Mouse (Mus musculus): ENCODE results near the gene Klhl2.

Gene Klhl2

GRCm38 (mm10) chr8:64831656-64832055 is 18.2 kb downstream of the Klhl2 start:
- no peak for DNase-seq (ENCODE audit: low read depth, low spot score)

DNA sequence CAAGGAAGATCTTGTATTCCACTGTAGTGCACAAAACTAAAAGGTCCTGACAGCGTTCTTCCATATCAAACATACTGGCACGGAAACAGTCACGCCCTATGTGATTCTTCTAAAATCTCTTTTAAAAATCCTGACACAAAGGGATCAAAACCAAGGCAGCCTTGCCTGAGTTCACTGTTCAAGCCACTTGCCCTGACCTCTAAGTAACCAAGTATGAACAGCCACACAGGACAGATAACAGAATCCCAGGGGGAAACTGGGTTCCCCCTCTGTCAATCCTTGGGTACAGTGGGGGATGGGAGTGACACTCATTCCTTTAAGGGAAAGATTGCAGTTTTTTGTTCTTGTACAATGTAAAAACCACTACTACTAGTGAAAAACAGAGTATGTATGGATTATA is 19.9 kb downstream of the Klhl2 start:
- DNase-seq (ENCODE audit: low read depth, low spot score) = no peak

- DNase-seq (ENCODE audit: low read depth, low spot score) = no peak
Measured at GRCm38 (mm10) chr8:64829391-64829790, 20.4 kb downstream of the Klhl2 start.

DNA sequence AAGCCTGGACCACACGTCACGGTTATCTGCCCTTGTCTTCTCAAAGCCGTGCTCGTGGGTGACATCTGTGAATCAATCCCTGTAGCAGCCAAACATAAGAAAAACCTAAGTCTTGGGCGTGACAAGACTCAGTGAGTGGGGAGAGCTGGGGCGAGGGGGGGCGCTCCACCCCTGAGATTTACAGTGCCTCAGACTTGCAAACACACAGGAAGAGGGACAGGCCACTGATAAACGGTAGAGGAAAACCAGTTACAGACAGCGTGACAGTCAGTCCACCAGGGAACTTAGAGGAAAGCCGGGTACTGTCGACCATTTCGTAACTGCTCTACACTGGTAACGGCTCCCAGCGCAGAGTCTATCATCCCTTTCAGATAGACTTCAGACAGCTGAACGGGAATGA is 21.4 kb downstream of the Klhl2 start:
- no peak for DNase-seq (ENCODE audit: low read depth, low spot score)

DNA sequence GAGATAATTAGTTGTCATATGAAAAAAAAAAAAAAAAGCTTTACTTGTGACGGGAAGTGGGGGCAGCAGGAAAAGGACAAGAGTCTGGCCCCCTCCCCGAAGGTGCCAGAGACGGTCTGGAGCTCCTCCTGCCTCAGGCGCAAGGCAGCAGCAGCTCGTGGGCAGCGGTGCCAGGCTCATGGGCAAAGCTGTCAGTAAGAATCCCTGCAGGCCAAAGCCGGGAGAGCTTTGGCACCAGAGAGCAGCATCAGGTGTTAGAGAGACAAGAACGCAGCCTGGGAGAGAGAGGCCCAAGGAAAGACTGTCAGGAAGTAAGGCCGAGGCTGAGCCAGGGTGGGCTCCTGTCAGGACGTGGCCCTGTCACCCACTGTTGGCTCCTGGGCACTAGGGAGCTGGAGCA is 22.5 kb downstream of the Klhl2 start:
- DNase-seq (ENCODE audit: low read depth, low spot score) = no peak

DNA sequence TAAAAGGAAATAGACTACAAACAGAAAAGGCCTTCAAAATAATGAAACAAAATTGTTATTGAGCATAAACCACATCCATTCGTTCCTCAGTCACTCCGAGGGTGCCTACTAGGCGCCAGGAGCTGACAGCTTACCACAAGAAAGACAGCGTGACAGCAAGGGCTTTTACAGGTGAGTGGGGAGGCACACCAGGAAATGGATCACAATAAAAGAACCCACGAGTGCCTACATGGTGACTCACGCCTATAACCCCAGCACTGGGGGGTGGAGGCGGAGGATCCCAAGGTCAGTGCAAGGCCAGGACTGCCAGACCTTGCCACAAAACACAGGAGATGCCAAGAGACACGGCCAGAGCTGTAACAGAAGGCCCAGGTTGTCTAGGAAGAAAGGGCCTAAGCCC is 23.4 kb downstream of the Klhl2 start:
- DNase-seq (ENCODE audit: low read depth, low spot score) = no peak

DNA sequence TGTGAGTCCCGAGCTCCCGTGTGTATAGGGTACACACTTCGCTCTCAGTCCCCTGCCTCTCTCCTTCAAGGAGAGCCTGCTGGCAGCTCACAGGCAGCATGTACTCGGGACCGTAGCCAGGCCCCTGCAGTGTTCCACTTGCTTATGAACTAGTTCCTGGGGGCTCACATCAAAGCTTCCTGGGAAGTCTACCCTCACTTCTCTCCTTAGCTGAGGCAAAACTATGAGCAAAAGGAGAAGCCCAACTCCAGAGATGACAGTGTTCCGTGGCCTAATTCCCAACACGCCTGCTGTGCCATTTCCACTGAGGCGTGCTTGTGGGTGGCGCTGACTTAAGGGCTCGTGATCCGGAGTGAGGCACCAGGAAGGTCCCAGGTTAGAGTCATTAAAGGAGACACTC is 25.9 kb downstream of the Klhl2 start:
- DNase-seq (ENCODE audit: low read depth, low spot score) = no peak

DNA sequence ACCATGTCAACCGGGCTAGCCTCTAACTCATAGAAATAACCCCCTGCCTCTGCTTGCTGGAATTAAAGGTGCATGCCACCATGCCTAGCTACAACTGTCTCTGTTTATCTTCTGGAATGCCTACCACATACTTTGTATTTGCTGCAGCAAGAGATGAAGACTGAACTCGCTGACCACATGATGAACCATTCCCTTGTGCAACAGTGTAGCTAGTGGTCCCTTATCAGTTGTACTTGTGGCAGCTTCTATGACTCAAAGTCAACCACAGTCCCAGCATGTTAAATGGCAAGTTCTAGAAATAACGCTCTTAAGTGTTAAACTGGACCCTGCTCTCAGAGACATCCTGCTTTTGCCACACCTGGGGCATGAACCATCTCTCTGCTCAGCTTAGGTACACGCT is 28.9 kb downstream of the Klhl2 start:
- DNase-seq (ENCODE audit: low read depth, low spot score) = no peak

DNA sequence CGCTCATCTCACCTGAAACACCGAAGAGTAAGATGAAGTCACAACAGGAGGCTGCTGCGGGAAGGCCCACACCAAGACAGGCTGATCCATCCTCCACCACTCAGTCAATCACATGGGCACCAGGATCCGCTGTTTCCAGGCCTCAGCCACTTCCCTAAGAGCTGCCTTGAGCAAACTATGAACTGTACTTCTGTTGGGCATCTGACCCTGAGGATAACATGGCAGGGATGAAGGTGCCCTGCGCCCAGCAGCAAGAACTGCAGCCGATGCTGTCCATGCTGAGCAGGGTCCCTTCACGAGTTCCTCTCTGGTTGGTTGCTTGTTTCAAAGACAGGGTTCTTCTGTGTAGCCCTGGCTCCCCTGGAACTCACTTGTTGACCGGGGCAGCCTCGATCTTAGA is 38.0 kb downstream of the Klhl2 start:
- no peak for DNase-seq (ENCODE audit: low read depth, low spot score)

DNA sequence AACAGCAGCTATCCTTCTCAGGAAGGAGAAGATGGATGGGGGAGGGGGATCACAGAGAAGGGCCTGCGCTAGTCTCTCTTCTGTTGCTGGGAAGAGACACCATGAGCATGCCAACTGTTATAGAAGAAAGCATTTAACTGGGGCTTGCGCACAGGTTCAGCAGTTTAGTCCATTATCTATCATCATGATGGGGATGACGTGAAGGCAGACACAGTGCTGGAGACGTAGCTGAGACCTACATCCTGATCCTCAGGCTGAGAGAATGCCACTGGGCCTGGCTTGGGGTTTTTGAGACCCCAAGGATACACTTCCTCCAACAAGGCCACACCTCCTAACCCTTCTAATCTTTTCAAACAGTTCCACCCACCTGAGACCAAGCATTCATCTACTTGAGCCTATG is 38.7 kb downstream of the Klhl2 start:
- no peak for DNase-seq (ENCODE audit: low read depth, low spot score)

GRCm38 (mm10) chr8:64806558-64806957 is 43.3 kb downstream of the Klhl2 start:
- DNase-seq (ENCODE audit: low read depth, low spot score) = no peak

- no peak for DNase-seq (ENCODE audit: low read depth, low spot score)
Measured at GRCm38 (mm10) chr8:64804971-64805370, 44.8 kb downstream of the Klhl2 start.

DNA sequence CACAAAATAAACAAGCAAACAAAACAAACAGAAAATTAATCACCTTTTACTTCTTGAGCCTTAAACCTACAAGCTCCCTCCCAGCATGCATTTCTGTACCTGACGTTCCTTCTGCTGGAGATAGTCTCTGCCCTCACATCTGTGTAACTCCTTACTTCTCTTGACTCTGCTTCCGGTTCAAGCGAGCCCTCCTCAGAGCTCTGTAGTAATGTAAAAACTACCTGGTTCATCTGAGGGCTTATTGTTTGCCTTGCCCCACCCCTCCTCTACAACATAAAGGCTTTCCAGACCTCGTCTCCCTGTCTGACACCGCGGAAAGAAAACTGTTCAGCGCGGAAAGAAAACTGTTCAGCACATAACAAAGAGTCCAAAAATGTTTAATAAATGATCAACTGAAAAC is 50.5 kb downstream of the Klhl2 start:
- DNase-seq (ENCODE audit: low read depth, low spot score) = no peak

DNA sequence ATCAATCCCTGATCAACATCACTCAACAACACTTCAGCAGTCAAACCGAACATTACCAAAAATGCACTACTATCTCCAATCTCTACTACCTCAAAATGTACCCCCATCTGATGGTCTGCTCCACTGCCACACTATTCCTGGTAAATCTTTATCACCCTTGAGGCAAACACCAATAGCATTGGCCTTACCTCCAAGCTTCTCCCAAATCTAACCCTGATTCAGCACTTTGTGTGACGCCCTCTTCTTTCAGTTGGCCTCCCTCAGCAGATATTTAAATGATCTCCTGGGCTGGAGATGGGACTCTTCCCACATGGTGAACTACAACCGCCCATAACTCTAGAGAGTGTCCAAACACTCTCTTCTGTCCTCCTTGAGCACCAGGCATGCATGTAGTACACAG is 51.3 kb downstream of the Klhl2 start:
- no peak for DNase-seq (ENCODE audit: low read depth, low spot score)

GRCm38 (mm10) chr8:64797751-64798150 is 52.1 kb downstream of the Klhl2 start:
- DNase-seq (ENCODE audit: low read depth, low spot score) = no peak

GRCm38 (mm10) chr8:64791250-64791881 is 58.5 kb downstream of the Klhl2 start:
- DNase-seq (ENCODE audit: low read depth, low spot score) = no peak

GRCm38 (mm10) chr8:64790418-64790817 is 59.4 kb downstream of the Klhl2 start:
- DNase-seq (ENCODE audit: low read depth, low spot score) = no peak

GRCm38 (mm10) chr8:64788715-64789114 is 61.1 kb downstream of the Klhl2 start:
- peak; percentile 30 for DNase-seq (ENCODE audit: low read depth, low spot score)

- DNase-seq (ENCODE audit: low read depth, low spot score) = no peak
Measured at GRCm38 (mm10) chr8:64786801-64787200, 63.0 kb downstream of the Klhl2 start.

GRCm38 (mm10) chr8:64784235-64784634 is 65.6 kb downstream of the Klhl2 start:
- no peak for DNase-seq (ENCODE audit: low read depth, low spot score)

- DNase-seq (ENCODE audit: low read depth, low spot score) = no peak
Measured at GRCm38 (mm10) chr8:64781947-64782346, 67.9 kb downstream of the Klhl2 start.

GRCm38 (mm10) chr8:64777925-64778324 is 71.9 kb downstream of the Klhl2 start:
- no peak for DNase-seq (ENCODE audit: low read depth, low spot score)

- DNase-seq (ENCODE audit: low read depth, low spot score) = no peak
Measured at GRCm38 (mm10) chr8:64774136-64774535, 75.7 kb downstream of the Klhl2 start.

- no peak for DNase-seq (ENCODE audit: low read depth, low spot score)
Measured at GRCm38 (mm10) chr8:64770814-64771213, 79.0 kb downstream of the Klhl2 start.
